8 mouse cellular contexts compared by ENCODE assay signal in the genomic region with DNA sequence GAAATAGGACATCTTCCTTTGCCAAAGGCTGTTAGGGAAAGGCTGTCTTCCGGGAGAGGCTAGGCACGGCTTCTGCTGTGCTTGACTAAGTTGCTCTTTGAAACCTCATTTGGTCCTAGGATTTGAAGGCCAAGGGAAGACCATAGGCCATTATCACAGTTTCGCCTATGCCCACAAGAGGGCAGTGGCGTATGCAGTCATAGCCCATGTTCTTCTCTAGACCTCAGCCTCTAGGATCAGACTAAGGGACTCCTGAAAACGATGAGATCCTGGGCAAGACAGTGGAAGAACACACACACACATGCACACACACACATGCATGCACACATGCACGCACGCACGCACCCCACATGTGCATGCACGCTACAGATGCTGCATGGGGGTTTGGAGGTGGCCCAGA.
DNase-seq lines count a peak whose midpoint lies in the region; ATAC-seq lines count a peak whose summit lies in the region.

No protein-coding gene starts in this region.

- H3K4me3 ChIP-seq in limb, embryonic 12.5 days (replicated peaks), result no peak overlapping the region
- H3K4me3 ChIP-seq in midbrain, embryonic 15.5 days, result no peak overlapping the region

- 0 out of 2 replicates have a peak, but pooled peaks cover 12% of the 10 kb centered on the region for H3K4me1 ChIP-seq in limb, embryonic 12.5 days (replicated peaks)
- H3K4me1 ChIP-seq in midbrain, embryonic 15.5 days, result no peaks in the 10 kb centered on the region; the same call in 1 of the 2 replicates

- no peak overlapping the region for H3K9ac ChIP-seq in limb, embryonic 12.5 days (replicated peaks)
- H3K9ac ChIP-seq in midbrain, embryonic 15.5 days, result no peak overlapping the region

- peak; percentile 45 to 55 for DNase-seq in urinary bladder, adult 18-20 months (ENCODE audit: low spot score in 2 of 2)
- DNase-seq in urinary bladder, postnatal 10 days (ENCODE audit: low spot score), result no peak
- DNase-seq in embryo, embryonic 11 days, result peak; percentile 81
- peak; percentile 44 to 68 for DNase-seq in gastrocnemius, postnatal 4 days (ENCODE audit: low spot score in 2 of 2)
- peak; percentile 88 to 94 for DNase-seq in kidney, adult 8-10 months
- DNase-seq in spleen, postnatal 10 days (ENCODE audit: low spot score in 2 of 2), result peak; percentile 45 to 76

- H3K27ac ChIP-seq in limb, embryonic 12.5 days, result no peak overlapping the region
- no peak overlapping the region for H3K27ac ChIP-seq in midbrain, embryonic 15.5 days

- peak; percentile 54; the same call in 1 of the 2 replicates for ATAC-seq in limb, embryonic 12.5 days (ENCODE audit: insufficient number of reproducible peaks, insufficient read depth, low FRiP score, low TSS enrichment, low read depth)
- peak; percentile 71; the same call in 1 of the 2 replicates for ATAC-seq in midbrain, embryonic 15.5 days (replicated peaks)

- H3K4me2 ChIP-seq in limb, embryonic 12.5 days, result no peak overlapping the region
- no peak overlapping the region for H3K4me2 ChIP-seq in midbrain, embryonic 15.5 days

- H3K27me3 ChIP-seq in limb, embryonic 12.5 days, result 0 out of 2 replicates have a peak, but pooled peaks cover 4% of the 10 kb centered on the region
- no peaks in the 10 kb centered on the region for H3K27me3 ChIP-seq in midbrain, embryonic 15.5 days (replicated peaks)

- WGBS in limb, embryonic 12.5 days, result 43% methylated on average over 9 of the region's 9 CpGs
- WGBS in midbrain, embryonic 15.5 days, result 49% methylated on average over 9 of the region's 9 CpGs

- H3K36me3 ChIP-seq in limb, embryonic 12.5 days, result no peaks in the 10 kb centered on the region
- no peaks in the 10 kb centered on the region for H3K36me3 ChIP-seq in midbrain, embryonic 15.5 days (replicated peaks)

- no peaks in the 10 kb centered on the region for H3K9me3 ChIP-seq in limb, embryonic 12.5 days
- H3K9me3 ChIP-seq in midbrain, embryonic 15.5 days, result no peaks in the 10 kb centered on the region
